Mouse (Mus musculus): Measurements from ENCODE around the gene 1700001C02Rik.

1700001C02Rik gene

DNA sequence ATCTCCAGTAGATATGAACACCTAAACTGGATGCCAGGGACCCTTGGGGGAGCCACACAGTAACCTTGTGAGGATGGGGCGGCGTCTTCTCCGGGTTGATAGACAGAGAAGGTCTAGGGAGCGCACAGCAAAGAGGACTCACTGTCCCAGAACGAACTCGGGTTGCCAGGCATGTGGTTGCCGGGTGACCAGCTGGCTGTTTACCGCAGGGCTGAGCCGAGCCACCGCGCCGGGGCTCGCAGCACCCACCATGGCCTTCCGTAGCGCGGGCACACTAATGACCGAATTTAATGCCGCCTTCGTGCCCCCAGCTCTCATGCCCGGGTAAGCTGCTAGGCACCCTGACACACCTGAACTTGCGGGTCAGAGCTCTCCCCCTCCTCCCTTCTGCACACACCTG lies at the start of gene 1700001C02Rik:
1700001C02Rik (plus strand) TSS at position 187 of the 400 bp plus-strand sequence.
- DNase-seq (ENCODE audit: inconsistent ontology term) = peak; percentile 39

DNA sequence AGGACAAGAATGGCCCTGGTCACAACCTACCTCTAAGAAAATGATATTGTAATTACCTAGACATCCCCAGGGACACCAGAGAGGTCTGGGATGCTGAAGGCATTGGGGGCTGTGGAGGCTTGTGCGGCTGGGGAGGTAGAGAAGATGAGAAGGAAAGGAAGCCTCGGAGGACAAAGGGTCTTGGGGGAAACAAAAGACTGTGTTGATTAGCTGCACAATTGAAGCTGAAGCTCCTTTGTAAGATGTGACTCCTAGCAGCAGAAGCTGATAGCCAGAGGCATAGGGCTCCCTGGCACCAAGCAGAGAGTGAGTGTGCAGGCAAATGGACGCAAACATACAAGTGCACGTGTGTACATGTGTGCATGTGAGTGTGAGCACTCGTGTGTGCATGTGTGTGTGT lies 49.2 kb upstream of the 1700001C02Rik start:
- no peak for DNase-seq (ENCODE audit: inconsistent ontology term)

DNA sequence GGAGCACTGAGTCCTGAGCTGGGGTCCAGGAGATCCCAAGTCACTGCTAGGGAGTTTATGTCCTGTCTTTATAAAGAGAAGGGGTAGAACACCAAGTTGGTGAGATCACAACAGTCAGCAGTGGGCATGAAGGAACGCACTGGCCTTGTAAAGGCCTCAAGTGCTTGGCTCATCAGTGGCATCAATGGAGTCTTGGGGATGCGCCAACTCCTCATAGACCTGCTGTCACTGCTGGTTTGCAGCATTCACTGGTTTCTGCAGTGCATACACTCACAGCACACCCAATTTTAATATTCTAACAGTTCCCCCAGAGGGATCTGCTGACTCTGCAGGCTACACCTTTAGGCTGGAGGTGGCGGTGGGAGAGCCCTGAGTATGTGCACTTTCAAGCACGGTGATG lies 42.7 kb upstream of the 1700001C02Rik start:
- DNase-seq (ENCODE audit: inconsistent ontology term) = no peak

DNA sequence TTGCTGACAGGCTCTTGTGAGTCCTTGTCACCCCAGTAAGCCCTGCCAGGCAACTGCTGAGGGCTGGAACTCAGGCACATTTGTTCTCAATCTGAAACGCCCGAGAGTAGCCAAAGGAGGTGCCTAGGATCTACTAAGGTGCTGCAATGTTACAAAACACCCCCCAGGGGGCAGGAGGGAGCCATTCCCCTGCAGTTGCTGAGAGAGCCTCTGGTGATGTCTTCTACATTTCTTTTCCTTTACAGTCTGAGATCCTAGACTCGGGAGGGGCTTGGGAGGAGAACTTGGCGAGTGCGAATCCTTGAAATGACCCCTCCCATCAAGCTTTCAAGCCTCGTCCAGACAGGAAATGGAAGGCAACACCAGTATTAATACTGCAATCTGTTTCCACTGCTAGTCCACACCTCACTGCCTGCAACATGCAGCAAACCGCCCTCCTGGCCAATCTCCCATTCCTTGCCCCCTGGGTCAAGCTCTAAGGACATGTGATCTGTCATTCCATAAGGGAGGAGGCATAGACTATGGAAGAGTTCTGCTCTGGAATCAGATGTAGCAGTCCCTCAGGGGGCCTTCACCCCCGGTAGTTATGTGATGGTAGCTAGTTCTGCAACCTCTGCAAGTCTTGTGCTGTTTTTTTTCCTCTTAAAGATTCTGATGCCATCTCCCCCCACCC lies 42.1 kb upstream of the 1700001C02Rik start:
- DNase-seq (ENCODE audit: inconsistent ontology term) = peak; percentile 61

DNA sequence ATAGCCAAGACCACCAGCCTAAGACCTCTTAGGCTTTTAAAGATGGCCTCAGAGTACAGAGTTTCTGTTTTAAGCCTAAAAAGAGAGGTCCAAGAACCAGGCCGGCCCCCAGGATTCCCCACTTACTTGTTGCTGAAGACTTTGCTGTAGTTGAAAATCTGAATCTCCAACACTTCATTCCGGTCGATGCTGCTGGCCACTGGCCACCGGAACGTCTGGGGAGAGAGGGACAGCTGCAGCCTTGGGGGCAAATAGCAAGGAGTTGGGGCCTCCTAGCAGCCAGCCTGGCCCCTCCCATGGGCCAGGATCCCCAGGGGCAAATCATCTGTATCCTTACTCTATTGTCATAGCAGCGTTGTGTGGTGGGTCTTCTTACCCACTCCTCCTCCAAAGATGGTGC lies 38.4 kb upstream of the 1700001C02Rik start:
- DNase-seq (ENCODE audit: inconsistent ontology term) = no peak

DNA sequence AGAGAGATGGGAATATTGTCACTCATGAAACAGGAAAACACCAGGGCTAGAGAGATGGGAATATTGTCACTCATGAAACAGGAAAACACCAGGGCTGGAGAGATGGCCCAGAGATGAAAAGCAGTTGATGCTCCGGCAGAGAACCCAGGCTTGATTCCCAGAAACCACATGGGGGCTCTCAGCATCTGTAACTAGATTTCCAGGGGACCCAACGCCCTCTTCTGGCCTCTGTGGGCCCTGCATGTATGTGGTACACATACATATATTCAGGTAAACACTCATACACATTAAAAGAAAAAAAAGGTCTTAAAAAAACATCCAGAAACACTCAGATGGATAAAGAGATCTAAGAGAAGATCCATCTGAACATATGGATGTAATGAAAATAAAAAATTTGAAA lies 26.9 kb upstream of the 1700001C02Rik start:
- no peak for DNase-seq (ENCODE audit: inconsistent ontology term)

DNA sequence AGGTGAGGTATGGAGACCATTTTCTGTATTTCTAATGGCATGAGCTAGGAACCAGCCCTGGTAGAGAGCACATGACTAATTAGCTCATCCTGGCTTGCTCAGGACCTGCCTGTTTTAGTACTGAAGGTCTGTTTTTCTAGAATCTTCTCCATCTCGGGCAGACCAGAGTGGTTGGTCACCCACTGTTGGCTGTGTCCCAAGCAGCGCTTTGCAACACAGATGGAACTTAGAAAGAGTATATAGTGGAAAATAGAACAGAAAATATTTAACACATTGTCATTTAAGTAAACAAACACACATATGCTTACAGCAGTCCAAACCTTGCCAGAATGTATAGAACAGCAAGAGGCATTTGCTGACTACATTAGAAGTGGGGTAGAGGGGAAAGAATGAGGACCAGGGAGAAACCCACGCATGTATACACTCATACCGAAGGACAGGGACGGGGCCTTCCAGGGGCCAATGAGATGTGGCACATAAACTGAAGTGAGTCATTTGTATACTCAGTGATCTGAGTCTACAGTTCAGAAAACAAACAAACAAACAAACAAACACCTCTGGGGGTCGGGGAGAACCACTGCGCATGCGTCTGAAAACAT lies 25.4 kb upstream of the 1700001C02Rik start:
- DNase-seq (ENCODE audit: inconsistent ontology term) = no peak

DNA sequence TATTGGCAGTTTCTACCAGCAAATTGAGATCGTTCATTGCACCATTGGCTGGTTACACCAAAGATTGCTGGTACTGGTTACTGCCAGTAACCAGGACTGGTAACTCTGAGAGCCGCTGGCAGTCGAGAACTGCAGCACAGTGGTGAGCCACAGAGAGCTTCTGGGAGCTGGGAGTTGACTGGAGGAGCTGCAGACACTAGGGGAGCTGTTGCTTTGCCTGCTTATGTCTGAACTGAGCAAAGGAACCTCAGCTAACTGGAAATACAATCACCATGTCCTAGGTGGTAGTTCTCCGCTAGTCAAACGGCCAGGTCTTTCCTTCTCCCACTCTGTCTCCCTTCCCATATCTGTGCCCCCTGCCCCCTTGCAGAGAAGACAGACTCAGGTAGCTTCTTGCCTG lies 23.7 kb upstream of the 1700001C02Rik start:
- no peak for DNase-seq (ENCODE audit: inconsistent ontology term)

DNA sequence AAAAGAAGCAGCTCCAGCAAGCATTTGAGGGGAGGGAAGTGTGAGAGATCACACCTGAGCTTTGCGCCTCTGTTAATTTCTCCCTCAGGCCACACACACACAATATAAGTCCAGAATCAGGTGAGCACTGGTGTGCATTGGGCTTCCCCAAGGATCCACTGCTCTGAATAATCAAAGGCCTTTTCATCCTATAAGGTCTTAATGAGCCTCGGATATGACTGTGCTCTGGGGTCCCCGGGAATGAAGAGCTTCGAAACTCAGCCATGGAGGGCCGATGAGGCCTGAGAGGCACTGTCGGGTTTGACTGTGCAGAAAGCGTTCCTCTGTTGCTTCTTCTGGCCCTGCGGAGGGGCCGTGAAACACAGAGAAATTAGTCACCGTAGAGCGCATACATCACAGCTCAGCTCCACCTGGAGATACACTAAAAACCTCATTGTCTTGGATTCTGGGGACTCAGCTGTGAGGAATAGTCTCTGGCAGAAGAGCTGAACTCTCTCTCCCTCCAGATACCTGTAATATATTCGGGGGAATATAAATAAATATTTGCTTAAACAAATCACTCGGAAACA lies 21.4 kb upstream of the 1700001C02Rik start:
- no peak for DNase-seq (ENCODE audit: inconsistent ontology term)

DNA sequence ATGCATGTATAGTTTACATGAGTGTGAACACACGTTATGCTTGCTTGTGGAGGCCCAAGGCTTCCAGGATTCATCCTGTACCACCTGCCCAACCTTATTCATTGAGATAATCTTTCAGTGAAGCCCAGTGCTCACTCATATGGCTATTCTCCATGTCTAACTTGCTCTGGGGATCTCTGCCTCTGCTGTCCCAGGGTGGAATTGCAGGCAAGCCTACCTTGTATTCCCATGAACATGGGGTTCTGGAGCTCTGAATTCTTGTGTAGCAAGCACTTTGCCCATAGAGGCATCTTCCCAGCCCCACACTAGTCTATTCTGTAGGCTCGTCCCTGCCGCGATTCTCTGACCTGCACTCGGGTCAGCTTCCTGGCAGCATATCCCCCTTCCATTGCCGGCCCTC lies 9.8 kb upstream of the 1700001C02Rik start:
- no peak for DNase-seq (ENCODE audit: inconsistent ontology term)

DNA sequence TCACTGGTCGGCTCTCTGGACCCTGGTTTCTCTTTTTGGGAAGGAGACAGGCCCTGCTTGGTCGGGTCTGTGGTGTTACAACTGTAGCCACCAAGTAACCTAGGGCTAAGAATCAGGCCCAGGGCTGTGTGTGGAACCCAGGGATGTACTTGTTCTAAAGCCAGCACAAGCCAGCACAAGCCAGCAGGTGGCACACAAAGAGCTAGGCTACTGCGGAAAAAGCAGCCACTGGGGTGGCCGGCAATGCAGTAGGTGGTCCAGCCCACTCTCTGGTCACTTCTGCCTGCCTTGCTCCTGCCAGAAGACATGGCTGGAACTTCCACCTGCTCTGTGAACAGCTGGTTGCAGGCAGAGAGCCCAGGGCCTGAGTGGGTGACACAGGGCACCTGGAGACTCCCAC lies 5.7 kb upstream of the 1700001C02Rik start:
- DNase-seq (ENCODE audit: inconsistent ontology term) = no peak

DNA sequence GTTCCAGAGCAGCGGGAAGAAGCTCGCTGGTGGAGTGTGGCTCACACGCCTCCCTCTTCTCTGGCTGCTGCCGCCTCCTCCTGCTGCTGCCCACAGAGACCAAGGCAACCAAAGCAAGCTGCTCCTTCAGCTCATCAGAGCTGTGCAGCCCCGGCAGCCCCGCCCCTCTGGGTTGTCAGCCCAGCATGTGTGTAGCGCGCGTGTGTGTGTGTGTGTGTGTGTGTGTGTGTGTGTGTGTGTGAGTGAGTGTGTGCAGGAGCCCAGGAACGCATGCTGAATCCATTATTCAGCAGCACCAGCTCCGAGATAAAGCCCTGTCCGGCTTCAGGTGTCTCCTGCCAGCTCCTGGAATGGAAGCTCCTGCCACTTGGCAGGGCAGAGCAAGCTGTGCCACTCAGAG lies 4.0 kb upstream of the 1700001C02Rik start, which contains the start of gene Otof:
Otof (minus strand) TSS at position 112 of the 400 bp plus-strand sequence.
- DNase-seq (ENCODE audit: inconsistent ontology term) = peak; percentile 71

DNA sequence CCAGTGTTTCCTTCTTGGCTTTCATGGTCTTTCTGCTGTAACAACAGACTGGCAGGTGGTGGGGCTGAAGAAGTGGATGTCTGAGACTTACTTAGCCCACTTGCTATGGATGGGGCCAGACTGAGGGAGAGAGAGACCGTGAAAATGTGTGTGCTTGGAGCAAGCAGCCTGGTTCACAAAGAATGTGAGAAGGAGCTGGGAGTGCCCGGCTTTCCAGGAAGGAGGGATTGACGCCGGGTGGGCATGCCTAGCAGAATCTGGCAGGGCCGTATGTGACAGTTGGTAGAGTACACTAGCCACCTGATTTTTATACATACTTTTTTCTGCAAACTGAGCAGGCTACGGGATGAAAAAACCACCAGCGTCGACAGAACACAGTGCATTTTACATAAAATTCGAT lies 468 bp downstream of the 1700001C02Rik start:
- no peak for DNase-seq (ENCODE audit: inconsistent ontology term)

DNA sequence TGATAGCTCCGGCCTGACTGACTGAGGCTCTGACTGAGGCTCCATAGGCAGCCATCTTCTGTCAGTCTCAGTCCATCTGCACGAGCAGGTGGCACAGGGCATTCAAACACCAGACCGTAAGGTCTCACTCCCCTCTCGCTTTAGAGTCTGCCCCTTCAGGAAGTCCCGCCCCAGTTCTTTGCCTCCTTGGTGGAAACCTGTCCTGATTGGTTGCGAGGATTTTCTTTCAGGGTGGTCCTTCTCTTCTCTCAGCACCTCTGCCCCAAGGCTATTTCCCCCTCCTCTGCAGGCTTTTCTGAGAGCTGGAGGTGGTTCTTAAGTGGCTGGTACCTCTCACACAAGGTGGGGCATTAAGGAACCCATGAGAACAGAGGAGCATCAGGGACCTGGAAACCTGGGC lies 4.6 kb downstream of the 1700001C02Rik start:
- DNase-seq (ENCODE audit: inconsistent ontology term) = no peak

DNA sequence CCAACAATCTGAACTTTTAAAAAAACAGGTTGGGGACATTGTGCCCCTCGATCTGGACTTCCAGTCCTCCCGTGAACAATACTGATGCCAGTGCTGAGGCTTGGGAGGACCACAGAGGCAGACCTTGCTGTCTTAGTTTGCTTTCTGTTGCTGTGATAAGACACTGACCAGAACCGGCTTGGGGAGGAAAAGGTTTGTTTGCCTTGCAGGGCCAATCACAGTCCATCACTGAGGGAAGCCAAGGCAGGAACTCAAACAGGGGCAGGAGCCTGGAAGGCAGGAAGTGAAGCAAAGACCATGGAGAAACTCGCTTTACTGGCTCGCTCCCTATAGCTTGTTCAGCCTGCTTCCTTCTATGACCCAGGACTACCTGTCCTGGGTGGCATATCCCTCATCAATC lies 6.3 kb downstream of the 1700001C02Rik start:
- no peak for DNase-seq (ENCODE audit: inconsistent ontology term)

DNA sequence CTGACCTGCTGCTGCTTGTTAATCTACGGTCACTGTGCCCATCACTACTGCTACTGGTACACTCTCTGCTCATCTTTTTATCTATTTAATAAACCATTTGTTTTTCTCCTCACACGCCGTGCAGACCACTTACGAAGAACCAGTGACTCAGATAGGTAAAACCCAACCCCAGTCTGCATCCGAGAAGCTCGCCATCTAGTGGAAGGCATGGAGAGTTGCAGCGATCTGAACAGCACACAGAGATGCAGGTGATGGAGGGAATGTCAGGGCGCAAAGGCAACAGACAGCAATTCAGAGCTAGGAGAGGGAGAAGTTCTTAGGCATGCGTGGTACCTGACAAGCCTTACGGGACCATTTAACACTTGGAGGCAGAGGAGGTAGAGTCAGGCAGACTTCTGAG lies 10.7 kb downstream of the 1700001C02Rik start:
- no peak for DNase-seq (ENCODE audit: inconsistent ontology term)

DNA sequence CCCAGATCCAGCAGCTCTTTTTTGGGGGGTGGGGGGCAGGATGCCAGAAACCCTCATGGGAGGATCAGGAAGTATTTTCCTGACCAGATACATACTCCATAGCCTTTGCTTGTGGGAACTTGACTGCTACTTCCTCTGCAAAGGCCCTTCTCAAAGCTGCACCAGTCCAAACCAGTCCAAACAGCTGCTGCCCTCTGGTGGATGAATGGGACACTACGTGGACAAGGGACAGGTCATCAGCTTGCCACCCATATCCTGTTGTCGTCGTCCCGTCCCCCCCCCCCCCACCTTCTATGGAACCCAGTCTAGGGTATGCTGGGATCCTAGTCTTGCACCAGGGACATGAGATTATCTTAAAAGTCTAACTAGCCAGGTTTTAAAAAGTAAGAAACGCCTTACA lies 16.5 kb downstream of the 1700001C02Rik start:
- peak; percentile 54 for DNase-seq (ENCODE audit: inconsistent ontology term)

DNA sequence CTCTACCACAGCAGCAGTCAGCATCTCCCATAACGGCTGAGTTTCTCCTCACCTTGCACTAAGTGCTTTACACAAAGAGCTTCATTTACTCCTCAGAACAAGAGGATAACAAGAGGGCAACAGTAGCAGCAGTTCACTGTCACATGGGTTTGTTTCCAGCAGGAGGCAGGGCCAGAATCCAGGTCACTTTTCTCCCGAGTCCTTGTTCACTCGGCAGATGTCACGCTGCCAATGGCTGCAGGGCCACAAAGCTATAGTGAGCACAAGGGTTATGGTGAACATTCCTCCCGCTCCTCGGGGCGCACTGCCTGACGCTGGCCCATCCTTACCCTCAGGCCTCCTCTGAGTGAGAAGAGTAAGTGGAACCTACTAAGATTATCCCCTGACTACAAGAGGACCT lies 17.7 kb downstream of the 1700001C02Rik start:
- DNase-seq (ENCODE audit: inconsistent ontology term) = peak; percentile 40

DNA sequence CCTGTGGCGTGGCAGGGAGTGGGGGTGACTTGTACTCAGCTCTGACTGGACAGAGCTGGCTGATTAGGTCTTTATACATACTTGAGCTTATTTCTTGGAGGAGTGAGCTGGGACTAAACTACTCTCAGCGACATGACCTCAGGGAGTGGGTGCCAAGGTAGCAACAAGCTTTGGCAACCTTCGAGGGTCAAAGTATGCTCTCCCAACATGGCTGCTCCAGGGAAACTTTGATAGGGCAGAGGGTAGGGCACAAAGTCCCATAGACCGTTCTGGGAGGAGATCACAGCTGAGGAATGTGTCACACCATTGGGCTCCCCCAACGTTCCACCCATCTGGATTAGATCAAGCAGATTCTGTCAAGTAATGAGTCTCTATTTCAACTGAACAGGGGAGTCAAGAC lies 18.7 kb downstream of the 1700001C02Rik start:
- no peak for DNase-seq (ENCODE audit: inconsistent ontology term)

DNA sequence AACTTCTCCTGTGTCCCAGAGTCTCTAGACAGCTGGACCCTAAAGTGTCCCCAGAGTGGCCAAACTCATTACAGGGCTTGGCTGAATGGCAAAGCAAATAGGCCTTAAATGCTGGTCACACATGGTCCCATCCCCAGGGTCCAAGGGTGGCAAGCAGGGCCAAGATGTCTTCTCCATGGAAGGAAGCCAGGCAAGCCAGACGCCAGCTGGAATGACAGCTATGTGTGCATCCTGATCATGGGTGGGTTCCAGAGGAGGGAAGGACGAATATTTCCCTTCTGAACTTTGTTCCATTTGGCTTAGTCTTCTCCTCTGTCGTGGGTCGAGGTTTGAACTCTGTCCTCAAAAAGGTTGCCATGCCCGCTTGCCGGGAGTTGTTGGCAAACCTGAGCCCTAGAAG lies 19.3 kb downstream of the 1700001C02Rik start:
- DNase-seq (ENCODE audit: inconsistent ontology term) = no peak

DNA sequence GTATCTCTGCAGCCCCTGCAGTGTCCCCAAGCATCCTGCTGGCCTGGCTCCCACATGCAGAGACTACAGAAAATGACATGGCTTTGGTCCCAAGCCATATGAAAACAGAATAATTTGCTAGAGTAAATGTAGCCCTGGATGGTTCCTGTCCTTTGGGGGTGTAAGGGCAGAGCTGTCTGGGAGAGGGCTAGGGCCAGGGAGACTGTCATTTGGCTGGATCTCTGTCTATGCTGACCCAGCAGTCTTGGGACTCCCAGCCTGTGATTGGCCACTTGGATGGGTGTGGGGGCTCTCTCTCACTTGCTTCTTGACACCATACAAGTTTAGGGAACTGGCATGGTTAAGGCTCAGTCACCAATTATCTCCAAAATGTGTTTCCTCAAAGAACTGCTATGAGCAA lies 24.4 kb downstream of the 1700001C02Rik start:
- DNase-seq (ENCODE audit: inconsistent ontology term) = no peak

DNA sequence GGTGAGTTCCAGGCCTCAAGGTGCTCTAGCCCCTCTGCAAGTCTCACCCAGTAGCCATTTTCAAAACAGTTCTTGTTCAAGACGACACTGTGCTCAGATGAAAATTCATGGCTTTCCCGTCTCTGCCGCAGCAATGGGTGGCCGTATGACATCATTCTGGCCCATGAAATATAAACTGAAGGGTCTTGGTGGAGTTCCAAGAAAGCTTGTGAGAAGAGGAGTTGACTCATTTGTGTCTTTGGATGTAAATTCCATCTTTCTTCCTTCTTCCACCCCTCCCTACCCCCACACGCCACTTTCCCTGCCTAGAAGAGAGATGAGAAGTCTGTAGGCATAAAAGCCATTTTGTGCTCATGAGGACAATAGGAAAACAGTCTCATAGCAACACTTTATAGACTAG lies 25.0 kb downstream of the 1700001C02Rik start:
- DNase-seq (ENCODE audit: inconsistent ontology term) = no peak

DNA sequence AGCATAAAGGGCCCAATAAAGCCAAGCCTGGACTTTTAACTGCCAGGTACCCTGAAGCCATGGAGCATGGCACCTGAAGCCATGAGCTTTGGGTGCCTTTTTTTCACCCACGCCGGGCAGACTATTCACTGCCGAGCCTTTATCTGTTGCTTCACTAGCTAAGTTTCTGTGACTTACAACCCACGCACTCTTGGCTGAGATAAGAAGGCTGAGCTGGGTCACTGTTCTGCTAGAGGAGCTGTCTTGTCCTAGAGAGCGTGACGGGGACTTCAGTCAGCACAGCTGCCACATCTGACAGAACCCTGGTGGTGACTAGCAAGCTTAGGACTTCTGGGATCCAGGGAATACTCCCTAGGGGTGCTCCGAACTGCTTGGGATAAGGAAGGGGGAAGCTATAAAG lies 27.9 kb downstream of the 1700001C02Rik start:
- DNase-seq (ENCODE audit: inconsistent ontology term) = no peak
